Mouse (Mus musculus) adrenal gland, adult 2 months (tissue): ENCODE data around the gene Prdm4. TPM values are rescaled to one million over a fixed set of nuclear protein-coding genes. Genes with fewer than 3 reads are reported as not detected.

Experiments
- DNase-seq: peaks from one replicate; pipeline ENCODE4 v3.0.0; 2021
- long read RNA-seq: library from polyadenylated mRNA; stranded (forward); transcript quantifications from one replicate; pipeline ENCODE4 v2.0.0, GENCODE M21; 2021
- polyA plus RNA-seq: library from polyadenylated mRNA; depleted of rRNA; stranded (reverse); fragments of >200 nt; gene quantifications from 2 replicates; pipeline ENCODE4 v1.2.3, GENCODE M21; 2012; rRNA removed
- total RNA-seq, 2 experiments: library from RNA; stranded (reverse); gene quantifications; 2 replicates each; pipeline ENCODE4 v1.2.3; 2021

The Prdm4 gene
- 10 to 100 TPM; 13.2 to 17.0 TPM for total RNA-seq
- polyA plus RNA-seq: 10.5 and 15.3 TPM in 2 replicates
- long read RNA-seq, partial matches to known transcripts: 1 of 8 reads
- long read RNA-seq, other reads (novel, unspliced or antisense): 3 of 8 reads

DNA sequence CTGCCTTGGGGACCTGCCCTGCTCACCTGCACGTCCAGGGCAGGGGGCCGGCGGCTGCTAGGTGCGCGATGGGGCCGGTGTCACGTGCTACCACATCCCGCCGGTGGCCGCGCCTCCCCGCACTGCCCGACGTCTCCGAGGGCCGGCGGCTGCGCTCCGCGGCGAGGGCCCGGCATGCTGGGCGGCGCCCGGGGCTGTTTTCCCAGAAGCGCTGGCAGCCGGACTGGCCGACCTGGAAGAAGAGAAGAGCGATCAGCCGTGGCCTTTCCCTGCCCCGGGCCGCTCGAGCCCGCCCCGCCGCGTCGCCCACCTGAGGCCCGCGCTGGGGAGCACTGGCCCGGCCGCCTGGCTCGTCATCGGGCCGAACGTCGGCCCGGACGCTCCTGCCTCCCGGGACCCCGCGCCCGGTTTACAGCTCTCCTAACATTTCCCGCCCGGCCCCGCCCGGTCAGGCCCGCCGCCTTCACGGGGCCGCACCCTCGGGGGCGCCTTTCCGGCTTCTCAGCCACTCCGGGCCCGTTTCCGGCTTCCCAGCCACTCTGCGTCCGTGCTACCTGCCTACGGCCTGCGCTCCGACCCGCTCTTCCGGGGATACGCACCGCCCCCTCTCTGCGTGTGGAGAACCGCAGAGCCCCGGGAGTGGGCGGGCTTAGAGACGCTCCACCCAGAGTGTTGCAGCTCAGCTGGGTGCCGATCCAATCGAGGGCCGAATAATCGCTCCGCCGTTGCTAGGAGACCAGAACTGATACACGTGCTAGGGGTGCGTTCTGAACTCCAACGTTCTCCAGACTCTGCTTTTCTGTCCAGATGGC, at the start of gene Prdm4:
Prdm4 (minus strand) TSS at position 645 of the 812 bp plus-strand sequence.
- peak; percentile 98 for DNase-seq

- no peak for DNase-seq
These were observed 49.5 kb upstream of the Prdm4 start for GRCm38 (mm10) chr10:85966476-85966875.

DNA sequence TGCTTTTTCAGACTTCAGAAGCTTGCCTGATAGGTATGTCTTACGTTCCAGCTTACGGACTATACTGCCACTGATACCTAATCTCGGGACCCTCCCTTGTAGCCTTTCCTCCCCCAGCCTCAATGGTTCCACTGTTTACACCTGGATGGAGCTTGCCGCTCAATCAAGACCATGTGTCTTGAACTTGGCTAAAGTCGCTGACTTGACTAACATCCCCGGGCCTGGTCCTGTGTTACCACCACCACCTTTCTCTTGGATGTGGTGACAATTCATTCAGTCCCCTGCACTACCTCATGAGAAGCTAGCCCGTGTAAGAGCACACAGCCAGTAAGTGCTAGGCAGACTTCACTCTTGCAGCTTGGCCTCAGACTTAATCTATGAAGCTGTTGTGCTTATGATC, 47.4 kb upstream of the Prdm4 start:
- DNase-seq: no peak

DNA sequence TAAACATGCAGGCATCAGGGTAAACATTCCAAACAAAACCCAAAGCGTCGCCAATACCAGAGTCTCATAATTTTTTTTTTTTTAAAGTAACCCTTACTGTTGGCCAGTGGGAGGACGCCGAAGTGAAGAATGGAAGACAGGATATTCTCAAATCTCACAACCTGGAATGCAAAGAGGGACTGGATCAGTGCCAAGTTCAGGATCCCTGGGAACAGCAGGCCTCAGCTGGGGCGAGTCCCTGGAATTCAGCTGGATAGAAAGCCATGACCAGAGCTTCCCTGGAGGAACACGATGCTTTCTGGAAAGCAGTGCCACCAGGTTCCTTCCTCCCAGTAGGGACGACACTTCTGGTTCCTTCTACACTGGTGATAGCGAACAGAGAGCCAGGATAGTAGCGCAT, 46.0 kb upstream of the Prdm4 start:
- no peak for DNase-seq

GRCm38 (mm10) chr10:85957464-85957950, 40.6 kb upstream of the Prdm4 start, which contains the start of gene Rtcb:
Gene Rtcb (minus strand): TSS chr10:85957823.
- peak; percentile 98 for DNase-seq

DNA sequence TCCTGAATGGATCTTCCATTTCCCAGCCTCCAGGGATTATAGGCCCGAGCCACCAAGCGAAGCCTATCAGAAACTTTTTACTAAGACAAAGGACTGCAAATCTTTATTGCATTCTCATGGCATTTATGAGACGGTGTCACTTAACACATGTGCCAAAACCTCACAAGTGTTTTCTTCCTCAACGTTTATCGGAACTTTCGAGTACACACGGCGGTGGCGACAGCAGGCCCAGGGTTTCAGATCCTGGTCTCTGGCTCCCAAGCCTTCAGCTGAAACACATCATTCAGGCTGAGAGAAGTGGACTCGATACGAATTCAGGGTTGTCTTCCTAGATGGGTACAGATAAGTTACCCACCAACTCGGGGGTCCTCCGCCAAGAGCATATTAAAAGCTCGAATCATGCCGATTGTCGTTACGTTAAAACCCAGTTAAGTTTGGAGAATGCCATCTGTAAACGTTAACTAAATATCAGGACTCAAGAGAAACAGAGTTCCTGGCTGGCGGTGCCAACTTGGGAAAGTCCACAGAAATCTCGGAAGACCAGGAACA, 40.0 kb upstream of the Prdm4 start:
- DNase-seq: no peak

DNA sequence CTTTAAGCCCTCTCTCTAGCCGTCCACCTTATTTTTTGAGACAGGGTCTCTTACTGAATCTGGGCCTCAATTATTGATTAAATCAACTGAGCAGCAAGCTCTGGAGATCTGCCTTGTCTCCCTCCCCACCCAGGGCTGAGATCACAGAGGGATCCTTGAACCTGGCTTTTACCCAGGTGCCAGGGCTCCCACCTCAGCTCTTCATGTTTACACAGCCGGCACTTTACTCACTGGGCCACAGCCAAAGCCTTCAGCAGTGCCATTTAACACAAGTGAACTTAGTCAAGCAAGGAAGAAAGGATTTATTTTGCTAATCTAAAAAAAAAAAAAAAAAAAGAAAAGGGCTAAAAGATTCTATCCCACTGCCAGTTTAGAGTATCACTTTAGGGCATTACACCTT, 37.5 kb upstream of the Prdm4 start:
- DNase-seq: no peak

- DNase-seq: peak; percentile 24
These were observed 36.5 kb upstream of the Prdm4 start for GRCm38 (mm10) chr10:85953401-85953800.

GRCm38 (mm10) chr10:85951765-85952443, 35.0 kb upstream of the Prdm4 start:
- no peak for DNase-seq

DNA sequence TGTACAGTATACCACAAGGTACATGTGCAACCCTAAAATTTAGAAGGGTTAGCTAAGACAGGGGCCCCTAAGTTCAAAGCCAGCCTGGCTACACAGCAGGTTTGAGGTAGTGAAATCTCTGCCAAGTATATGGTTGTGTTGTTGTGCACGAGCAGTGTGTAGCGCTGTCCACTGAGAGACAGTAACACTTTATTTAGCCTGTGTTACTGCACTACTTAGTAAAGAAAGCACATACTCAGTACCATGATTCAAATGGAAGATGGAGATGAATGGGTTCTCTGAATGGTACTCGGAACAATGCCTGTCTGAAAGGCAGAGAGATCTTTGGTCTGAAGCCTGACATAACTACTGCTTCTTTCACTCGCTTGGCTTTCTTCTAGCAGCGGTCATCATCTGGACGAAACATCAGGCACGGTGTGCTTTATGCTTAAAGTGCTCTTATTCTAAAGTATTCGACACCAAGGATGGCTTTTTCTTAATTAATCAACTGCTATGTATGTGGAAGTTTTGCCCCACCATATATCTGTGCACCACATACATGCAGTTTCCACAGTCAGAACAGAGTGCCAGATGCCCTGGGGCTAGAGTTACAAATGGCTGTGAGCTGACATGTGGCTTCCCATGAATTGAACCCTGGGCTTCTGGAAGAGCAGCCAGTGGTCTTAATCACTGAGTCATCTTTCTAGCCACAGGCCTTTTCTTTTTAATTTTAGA, 31.7 kb upstream of the Prdm4 start:
- DNase-seq: no peak

DNA sequence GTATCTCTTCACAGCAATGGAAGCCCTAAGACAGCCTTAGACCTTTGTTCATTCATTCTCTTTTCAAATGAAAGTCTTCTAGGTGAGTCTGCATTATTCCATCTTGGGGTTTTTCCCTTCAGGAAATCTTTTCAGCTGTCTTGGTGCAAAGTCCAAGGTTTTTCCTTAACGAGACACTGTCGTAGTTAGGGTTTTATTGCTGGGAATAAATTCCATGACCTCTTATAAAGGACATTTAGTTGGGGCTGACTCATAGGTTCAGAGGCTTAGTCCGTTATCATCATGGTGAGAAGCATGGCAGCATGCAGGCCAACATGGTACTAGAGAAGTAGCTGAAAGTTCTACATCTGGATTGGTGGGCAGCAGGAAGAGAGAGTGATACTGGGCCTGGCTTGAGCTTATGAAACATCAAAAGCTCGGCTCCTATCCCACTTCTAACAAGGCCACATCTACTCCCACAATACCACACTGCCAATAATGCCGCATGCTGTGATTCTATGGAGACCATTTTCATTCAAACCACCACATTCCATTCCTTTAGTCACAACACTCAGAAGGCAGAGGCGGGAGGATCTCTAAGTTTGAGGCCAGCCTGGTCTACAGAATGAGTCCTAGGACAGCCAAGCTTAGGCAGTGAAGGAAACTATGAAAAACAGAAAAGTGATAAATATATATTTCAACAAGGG, 19.5 kb upstream of the Prdm4 start:
- no peak for DNase-seq

- DNase-seq: no peak
These were observed 13.0 kb upstream of the Prdm4 start for GRCm38 (mm10) chr10:85929962-85930361.

DNA sequence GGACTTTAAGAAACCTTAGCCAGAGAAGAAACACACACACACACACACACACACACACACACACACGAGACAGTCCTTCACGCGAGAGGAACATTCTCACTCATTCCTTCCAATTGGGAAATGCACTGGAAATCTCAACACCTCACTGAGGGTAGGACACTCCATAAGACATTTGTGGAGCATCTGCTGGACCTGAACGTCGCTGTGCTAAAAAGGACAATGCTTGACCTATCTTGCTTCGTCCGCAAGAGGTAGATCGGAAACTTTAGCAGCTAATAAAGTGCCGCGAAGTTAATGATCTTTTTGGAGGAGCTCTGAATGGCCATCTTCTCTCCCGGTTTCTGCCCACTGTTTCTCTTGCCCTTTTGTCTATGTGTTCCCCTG, 12.3 kb upstream of the Prdm4 start:
- no peak for DNase-seq

DNA sequence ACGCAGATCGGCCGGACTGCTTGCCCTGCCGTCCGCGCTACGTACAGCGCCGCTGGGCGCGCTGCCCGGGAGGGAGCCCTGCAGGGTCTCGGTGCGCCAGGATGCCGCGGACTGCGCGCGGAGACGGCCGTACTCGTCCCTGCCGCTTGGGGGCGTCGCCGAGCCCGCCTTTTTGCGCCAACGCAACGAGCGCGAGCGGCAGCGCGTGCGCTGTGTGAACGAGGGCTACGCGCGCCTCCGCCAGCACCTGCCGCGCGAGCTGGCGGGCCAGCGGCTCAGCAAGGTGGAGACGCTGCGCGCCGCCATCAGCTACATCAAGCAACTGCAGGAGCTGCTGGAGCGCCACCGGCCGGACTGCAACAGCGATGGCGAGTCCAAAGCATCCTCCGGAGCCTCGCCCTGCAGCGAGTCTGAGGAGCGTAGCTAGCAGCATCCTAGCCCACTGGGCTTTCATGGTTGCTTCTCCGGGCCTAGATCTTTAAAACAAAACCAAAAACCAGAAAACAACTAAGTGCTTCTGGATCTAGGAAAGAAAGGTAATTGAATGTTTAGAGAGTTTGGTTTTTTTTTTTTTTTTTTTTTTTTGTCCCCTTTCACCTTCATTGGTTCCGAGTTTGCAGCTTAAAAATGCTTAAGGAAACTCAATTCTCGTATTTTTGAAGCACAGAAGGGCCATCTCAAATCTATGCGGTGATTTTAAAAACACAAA, 11.7 kb upstream of the Prdm4 start:
- DNase-seq: peak; percentile 77

DNA sequence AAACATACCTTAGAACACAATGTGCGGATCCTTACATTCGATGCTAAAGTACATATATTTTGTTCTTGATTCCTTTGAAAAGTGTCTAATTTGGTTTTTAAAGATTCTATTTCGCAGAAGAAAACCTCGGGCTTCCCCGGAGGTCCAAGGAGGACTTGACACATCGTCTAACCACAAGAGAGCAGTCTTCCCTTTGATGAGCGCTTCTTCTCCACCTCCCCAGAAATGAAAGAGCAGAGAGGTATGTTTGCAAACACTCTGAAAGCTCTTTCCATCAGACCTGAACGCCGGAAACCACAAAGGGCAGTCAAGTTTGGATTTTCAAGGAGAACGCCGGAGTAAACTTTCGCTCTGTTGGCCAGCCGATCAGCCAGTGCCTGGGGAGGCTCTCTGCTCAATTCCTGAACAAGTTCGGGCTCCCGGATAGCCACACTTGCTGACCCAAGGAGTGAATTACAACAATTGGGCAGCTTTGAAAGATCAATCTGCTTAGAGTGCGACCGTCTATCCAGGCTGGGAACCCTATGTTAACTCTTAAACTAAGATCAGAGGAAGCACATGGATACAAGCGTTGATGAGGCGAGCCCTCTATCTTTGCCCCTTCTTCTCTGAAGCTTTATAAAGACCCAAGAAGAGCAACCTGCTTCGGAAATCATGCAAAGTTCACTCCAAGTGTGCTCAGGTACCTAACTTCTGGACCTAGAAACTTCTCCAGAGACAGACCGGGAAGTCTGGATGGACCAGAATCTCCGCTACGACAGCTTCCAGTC, 10.9 kb upstream of the Prdm4 start, which contains the start of gene Ascl4:
Ascl4 (plus strand) TSS at position 6 of the 770 bp plus-strand sequence.
- DNase-seq: peak; percentile 34

GRCm38 (mm10) chr10:85879886-85880486, 37.0 kb downstream of the Prdm4 start:
- no peak for DNase-seq

DNA sequence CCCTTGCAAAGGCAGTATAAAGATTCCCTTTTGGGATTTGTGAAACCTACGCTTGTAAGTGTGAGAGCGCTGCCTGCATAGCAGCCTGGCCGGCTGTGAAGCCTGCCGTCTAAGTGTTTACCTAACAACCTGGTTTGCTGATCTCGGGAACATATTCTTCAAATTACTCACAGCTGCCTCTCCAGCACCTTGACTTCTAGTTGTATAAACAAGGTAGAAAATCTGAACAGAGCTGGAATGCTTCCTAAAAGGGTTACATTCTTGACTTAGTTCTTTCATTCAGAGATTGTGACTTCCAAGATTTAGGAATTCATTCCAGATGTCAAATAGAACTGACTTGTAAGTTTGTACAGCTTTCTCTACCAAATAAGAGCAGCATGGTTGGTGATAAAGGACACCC, 41.1 kb downstream of the Prdm4 start:
- no peak for DNase-seq

- DNase-seq: no peak
These were observed 42.9 kb downstream of the Prdm4 start for GRCm38 (mm10) chr10:85873861-85874544.

- no peak for DNase-seq
These were observed 44.5 kb downstream of the Prdm4 start for GRCm38 (mm10) chr10:85872479-85872773.
